ENCODE assay signal across 8 mouse cellular contexts in the genomic region with DNA sequence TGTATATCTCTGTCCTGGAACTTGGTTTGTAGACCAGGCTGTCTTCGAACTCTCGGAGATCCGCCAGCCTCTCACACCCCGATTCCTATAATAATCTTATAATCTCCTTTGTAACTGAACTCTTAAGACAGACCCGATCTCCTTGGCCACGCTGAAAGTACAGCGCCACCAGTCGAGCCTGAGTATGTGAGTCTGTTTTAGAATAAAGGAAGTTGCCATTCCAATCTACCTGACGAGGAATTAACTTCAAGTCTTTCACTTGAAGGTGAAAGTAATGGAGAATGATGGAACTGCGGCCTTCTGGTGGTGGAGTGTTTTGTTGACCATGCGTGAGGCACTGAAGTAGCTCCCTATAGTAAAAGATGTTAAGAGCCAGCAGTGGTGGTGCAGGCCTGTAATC. TPM values are rescaled to one million over a fixed set of nuclear protein-coding genes. Genes with fewer than 3 reads are reported as not detected.
DNase-seq lines count a peak whose midpoint lies in the region; ATAC-seq and TF ChIP-seq lines count a peak whose summit lies in the region.

No protein-coding gene starts in this region.

- peaks cover 21% of the 10 kb centered on the region for H3K4me1 ChIP-seq in hindbrain, embryonic 10.5 days (replicated peaks)
- H3K4me1 ChIP-seq in limb, embryonic 14.5 days (ENCODE audit: control insufficient read depth, insufficient read depth, low read length) = peaks cover 5% of the 10 kb centered on the region
- peaks cover 8% of the 10 kb centered on the region; the same call in 1 of the 2 replicates for H3K4me1 ChIP-seq in stomach, embryonic 14.5 days (ENCODE audit: control insufficient read depth, insufficient read depth, low read length)
- H3K4me1 ChIP-seq in thymus, adult 2 months (replicated peaks; ENCODE audit: control insufficient read depth, insufficient read depth, low read length) = peaks cover 6% of the 10 kb centered on the region

- 42% methylated on average over 11 of the region's 11 CpGs for whole genome bisulfite sequencing in hindbrain, embryonic 10.5 days
- WGBS in limb, embryonic 14.5 days = 33% methylated on average over 11 of the region's 11 CpGs
- WGBS in stomach, embryonic 14.5 days = 32% methylated on average over 11 of the region's 11 CpGs
- 49% methylated on average over 11 of the region's 11 CpGs for WGBS in thymus, adult 2 months

- H3K9ac ChIP-seq in limb, embryonic 14.5 days (ENCODE audit: low read depth, low read length, severe bottlenecking) = peak overlapping the region; percentile 9; the same call in 1 of the 2 replicates
- no peak overlapping the region for H3K9ac ChIP-seq in stomach, embryonic 14.5 days (replicated peaks; ENCODE audit: low read depth, low read length)

- DNase-seq in layer of hippocampus, adult 2 months (ENCODE audit: low spot score in 2 of 2) = no peak
- DNase-seq in layer of hippocampus, postnatal 10 days (ENCODE audit: low spot score in 2 of 2) = no peak
- peak; percentile 57 for DNase-seq in brain, embryonic 14.5 days (ENCODE audit: low read depth)
- DNase-seq in hindbrain, embryonic 10.5 days (ENCODE audit: low spot score) = peak; percentile 29
- no peak for DNase-seq in limb, embryonic 14.5 days (ENCODE audit: low spot score)
- no peak for DNase-seq in layer of hippocampus, adult 8-10 months (ENCODE audit: low spot score in 2 of 2)
- no peak for DNase-seq in thymus, adult 2 months

- H3K36me3 ChIP-seq in hindbrain, embryonic 10.5 days = peaks cover 32% of the 10 kb centered on the region
- H3K36me3 ChIP-seq in limb, embryonic 14.5 days (ENCODE audit: control insufficient read depth, insufficient read depth, low read length) = peaks cover 24% of the 10 kb centered on the region
- peaks cover 25% of the 10 kb centered on the region; the same call in 1 of the 2 replicates for H3K36me3 ChIP-seq in stomach, embryonic 14.5 days (ENCODE audit: control insufficient read depth, insufficient read depth, low read length)
- peaks cover 12% of the 10 kb centered on the region for H3K36me3 ChIP-seq in thymus, adult 2 months (ENCODE audit: control insufficient read depth, insufficient read depth, low read length)

- peak overlapping the region; percentile 91 for H3K4me3 ChIP-seq in layer of hippocampus, adult 2 months
- peak overlapping the region; percentile 93 for H3K4me3 ChIP-seq in hindbrain, embryonic 10.5 days
- peak overlapping the region; percentile 69 for H3K4me3 ChIP-seq in limb, embryonic 14.5 days (replicated peaks; ENCODE audit: low read length)
- H3K4me3 ChIP-seq in stomach, embryonic 14.5 days (ENCODE audit: low read depth, low read length) = peak overlapping the region; percentile 96
- no peak overlapping the region for H3K4me3 ChIP-seq in thymus, adult 2 months (ENCODE audit: control insufficient read depth, insufficient read depth, low read length)

- peak overlapping the region; percentile 93 for H3K27ac ChIP-seq in layer of hippocampus, adult 2 months
- H3K27ac ChIP-seq in hindbrain, embryonic 10.5 days = peak overlapping the region; percentile 93
- H3K27ac ChIP-seq in limb, embryonic 14.5 days (replicated peaks; ENCODE audit: low read depth, low read length) = no peak overlapping the region
- peak overlapping the region; percentile 79; the same call in 1 of the 2 replicates for H3K27ac ChIP-seq in stomach, embryonic 14.5 days (ENCODE audit: low read length)
- no peak overlapping the region for H3K27ac ChIP-seq in thymus, adult 2 months (ENCODE audit: control insufficient read depth, insufficient read depth, low read length)

- peak overlapping the region; percentile 68 for H3K4me2 ChIP-seq in limb, embryonic 14.5 days (replicated peaks; ENCODE audit: low read depth, low read length, severe bottlenecking)
- peak overlapping the region; percentile 38 for H3K4me2 ChIP-seq in stomach, embryonic 14.5 days (replicated peaks; ENCODE audit: low read depth, low read length)

- H3K27me3 ChIP-seq in hindbrain, embryonic 10.5 days (ENCODE audit: insufficient read depth, poor library complexity, severe bottlenecking) = no peaks in the 10 kb centered on the region
- no peaks in the 10 kb centered on the region for H3K27me3 ChIP-seq in limb, embryonic 14.5 days (ENCODE audit: control insufficient read depth, insufficient read depth, low read length)
- H3K27me3 ChIP-seq in stomach, embryonic 14.5 days (ENCODE audit: control insufficient read depth, insufficient read depth, low read length) = no peaks in the 10 kb centered on the region
- no peaks in the 10 kb centered on the region for H3K27me3 ChIP-seq in thymus, adult 2 months (ENCODE audit: control insufficient read depth, insufficient read depth, low read length)

- ATAC-seq in limb, embryonic 14.5 days (ENCODE audit: low FRiP score, low read depth) = no peak
- ATAC-seq in stomach, embryonic 14.5 days (ENCODE audit: insufficient number of reproducible peaks, insufficient read depth, low FRiP score, low read depth) = no peak

- TF ChIP-seq POLR2A in brain, embryonic 14.5 days (IDR thresholded peaks at IDR 0.05; ENCODE audit: borderline replicate concordance, extremely low read depth, insufficient read depth, insufficient read length, poor library complexity, severe bottlenecking) = no peak
- TF ChIP-seq POLR2A in limb, embryonic 14.5 days (IDR thresholded peaks at IDR 0.05; ENCODE audit: borderline replicate concordance, extremely low read depth, insufficient read depth, insufficient read length) = no peak
- TF ChIP-seq POLR2A in thymus, adult 2 months (IDR thresholded peaks at IDR 0.05; ENCODE audit: control insufficient read depth, extremely low read depth, insufficient read depth, low read length, poor library complexity) = no peak

- TF ChIP-seq CTCF in layer of hippocampus, adult 2 months (conservative IDR thresholded peaks at IDR 0.05) = peak; percentile 29; the same call in 1 of the 2 replicates
- no peak for TF ChIP-seq CTCF in brain, embryonic 14.5 days (IDR thresholded peaks at IDR 0.05; ENCODE audit: borderline replicate concordance, extremely low read depth, insufficient read depth, insufficient read length)
- TF ChIP-seq CTCF in thymus, adult 2 months (IDR thresholded peaks at IDR 0.05; ENCODE audit: borderline replicate concordance, control insufficient read depth, extremely low read depth, insufficient read depth, low read length, poor library complexity) = no peak

- no peaks in the 10 kb centered on the region for H3K9me3 ChIP-seq in hindbrain, embryonic 10.5 days
- no peaks in the 10 kb centered on the region for H3K9me3 ChIP-seq in limb, embryonic 14.5 days (ENCODE audit: control insufficient read depth, low read length)
- no peaks in the 10 kb centered on the region for H3K9me3 ChIP-seq in stomach, embryonic 14.5 days (ENCODE audit: control insufficient read depth, low read depth, low read length)

RNA-seq across cellular contexts. Expression of a gene that starts 0.8 kb away (rescaled TPM):
- 10 to 100 TPM; 31.8 to 35.6 TPM for total RNA-seq in layer of hippocampus, adult 2 months (2021)
- total RNA-seq in layer of hippocampus, postnatal 10 days (2021) = 10 to 100 TPM; 45.2 to 46.3 TPM
- polyA plus RNA-seq in brain, embryonic 14.5 days (2012; rRNA removed) = 36.3 and 37.2 TPM in 2 replicates
- polyA plus RNA-seq in hindbrain, embryonic 10.5 days (2016; fragmentation: Nextera tagmentation; extraction: Ambion mirVana) = 67.6 and 77.6 TPM in 2 replicates
- 20.4 and 32.4 TPM in 2 replicates for polyA plus RNA-seq in limb, embryonic 14.5 days (2012; rRNA removed)
- 52.3 and 53.0 TPM in 2 replicates for polyA plus RNA-seq in limb, embryonic 14.5 days (2014; fragmentation: Nextera tagmentation; extraction: Ambion mirVana)
- 49.5 and 50.9 TPM in 2 replicates for polyA plus RNA-seq in stomach, embryonic 14.5 days (2014; fragmentation: Nextera tagmentation; extraction: Ambion mirVana)
- total RNA-seq in layer of hippocampus, adult 8-10 months (2022) = 10 to 100 TPM; 28.7 to 36.2 (median 31.5) TPM
- polyA plus RNA-seq in thymus, adult 2 months (2012; rRNA removed) = 15.9 and 20.7 TPM in 2 replicates

RNA-seq across cellular contexts. Expression of a gene that starts 29.0 kb away (rescaled TPM):
- 100 to 1,000 TPM; 148 to 150 TPM for total RNA-seq in layer of hippocampus, adult 2 months (2021)
- total RNA-seq in layer of hippocampus, postnatal 10 days (2021) = 10 to 100 TPM; 80.6 to 98.3 TPM
- 52.2 and 58.5 TPM in 2 replicates for polyA plus RNA-seq in brain, embryonic 14.5 days (2012; rRNA removed)
- polyA plus RNA-seq in hindbrain, embryonic 10.5 days (2016; fragmentation: Nextera tagmentation; extraction: Ambion mirVana) = 8.5 and 10.9 TPM in 2 replicates
- polyA plus RNA-seq in limb, embryonic 14.5 days (2012; rRNA removed) = 13.7 and 18.4 TPM in 2 replicates
- 9.0 and 10.2 TPM in 2 replicates for polyA plus RNA-seq in limb, embryonic 14.5 days (2014; fragmentation: Nextera tagmentation; extraction: Ambion mirVana)
- 7.0 and 7.8 TPM in 2 replicates for polyA plus RNA-seq in stomach, embryonic 14.5 days (2014; fragmentation: Nextera tagmentation; extraction: Ambion mirVana)
- total RNA-seq in layer of hippocampus, adult 8-10 months (2022) = 100 to 1,000 TPM; 106 to 122 (median 118) TPM
- polyA plus RNA-seq in thymus, adult 2 months (2012; rRNA removed) = 276 and 292 TPM in 2 replicates

RNA-seq across cellular contexts. Expression of a gene that starts 46.8 kb away (rescaled TPM):
- 1 to 10 TPM; 4.5 to 4.6 TPM for total RNA-seq in layer of hippocampus, adult 2 months (2021)
- 10 to 100 TPM; 13.2 to 13.4 TPM for total RNA-seq in layer of hippocampus, postnatal 10 days (2021)
- 58.4 and 59.1 TPM in 2 replicates for polyA plus RNA-seq in brain, embryonic 14.5 days (2012; rRNA removed)
- polyA plus RNA-seq in hindbrain, embryonic 10.5 days (2016; fragmentation: Nextera tagmentation; extraction: Ambion mirVana) = 14.1 and 17.3 TPM in 2 replicates
- 14.6 and 19.7 TPM in 2 replicates for polyA plus RNA-seq in limb, embryonic 14.5 days (2012; rRNA removed)
- polyA plus RNA-seq in limb, embryonic 14.5 days (2014; fragmentation: Nextera tagmentation; extraction: Ambion mirVana) = 6.3 and 9.0 TPM in 2 replicates
- polyA plus RNA-seq in stomach, embryonic 14.5 days (2014; fragmentation: Nextera tagmentation; extraction: Ambion mirVana) = 3.0 and 3.3 TPM in 2 replicates
- total RNA-seq in layer of hippocampus, adult 8-10 months (2022) = 1 to 10 TPM; 5.6 to 9.4 (median 7.0) TPM
- polyA plus RNA-seq in thymus, adult 2 months (2012; rRNA removed) = 16.1 and 20.7 TPM in 2 replicates

Comparison
In these comparisons a context has a peak if more than half of its experiments do, and no peak if none do; other contexts are left out.
1. DNase-seq: peak in brain, embryonic 14.5 days (single experiment) and hindbrain, embryonic 10.5 days (single experiment); none in layer of hippocampus, adult 2 months (0 of 2), layer of hippocampus, postnatal 10 days (0 of 2), limb, embryonic 14.5 days (single experiment), layer of hippocampus, adult 8-10 months (0 of 2) and thymus, adult 2 months (single experiment).
2. H3K27ac ChIP-seq: peak in layer of hippocampus, adult 2 months (single experiment), hindbrain, embryonic 10.5 days (single experiment) and stomach, embryonic 14.5 days (single experiment); none in limb, embryonic 14.5 days (single experiment) and thymus, adult 2 months (single experiment).